Mouse (Mus musculus): ENCODE measurements at regions not wholly inside any gene's neighbourhood (a gene's known extent, or its start where the extent isn't known, plus 50 kb on each side); places are given as distances from the start of the nearest gene placed in this dataset.

- DNase-seq (ENCODE audit: low spot score in 2 of 2), result no peak
These were observed 889.9 kb downstream of the Stim2 start for GRCm38 (mm10) chr5:54888172-54888571.

GRCm38 (mm10) chr5:54894496-54895250, 896.4 kb downstream of the Stim2 start:
- peak; percentile 8 to 28 for DNase-seq (ENCODE audit: low spot score in 2 of 2)
